Mouse (Mus musculus) bone marrow macrophage, adult 2 months (primary cell): ENCODE results near the gene Ecel1. TPM values are rescaled to one million over a fixed set of nuclear protein-coding genes. Genes with fewer than 3 reads are reported as not detected.
A peak's percentile ranks its signal among the peaks of the same experiment; 100 is the strongest.

Experiments
- H3K27ac ChIP-seq: 2 replicates; pipeline ENCODE4 v1.5.1; 2012; ENCODE audit warnings: low read depth, low read length; ENCODE audit not compliant: insufficient read depth
- H3K4me1 ChIP-seq: 2 replicates; pipeline ENCODE4 v1.6.1; 2012; ENCODE audit warnings: low read length; ENCODE audit not compliant: control insufficient read depth, insufficient read depth
- H3K4me3 ChIP-seq: 2 replicates; pipeline ENCODE4 v1.5.1; 2012; ENCODE audit warnings: mild to moderate bottlenecking, low read length, moderate library complexity; ENCODE audit not compliant: insufficient read depth
- CTCF ChIP-seq: IDR thresholded peaks from 2 replicates; pipeline ENCODE4 v1.5.1; 2012; ENCODE audit warnings: low read depth, mild to moderate bottlenecking, low read length, moderate library complexity
- POLR2A ChIP-seq: IDR thresholded peaks from 2 replicates; pipeline ENCODE4 v1.6.1; 2012; ENCODE audit warnings: mild to moderate bottlenecking, low read depth, low read length, borderline replicate concordance
- polyA plus RNA-seq: library from polyadenylated mRNA; stranded (reverse); fragments of >200 nt; gene quantifications from 2 replicates; pipeline ENCODE4 v1.2.4, GENCODE M21; 2012; ENCODE audit not compliant: missing spikeins, insufficient read depth, insufficient read length

The Ecel1 gene
- polyA plus RNA-seq, 1 experiment = not detected

DNA sequence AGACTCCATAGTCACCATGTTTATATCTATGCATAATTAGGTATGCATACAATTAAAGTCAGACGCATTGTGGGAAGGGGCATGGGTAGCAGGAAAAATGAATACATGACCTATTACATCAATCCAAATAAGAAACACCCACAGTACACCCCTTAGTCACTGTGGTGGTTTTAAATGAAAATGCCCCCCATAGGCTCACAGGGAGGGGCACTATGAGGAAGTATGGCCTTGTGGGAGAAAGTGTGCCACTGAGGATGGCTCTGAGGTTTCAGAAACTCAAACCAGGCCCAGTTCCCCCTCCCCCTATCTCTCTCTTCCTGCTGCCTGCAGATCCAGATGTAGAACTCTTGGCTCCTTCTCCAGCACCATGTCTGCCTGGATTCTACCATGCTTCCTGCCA is 52.4 kb downstream of the Ecel1 start:
- Histone ChIP-seq H3K4me1 (no peaks in the 10 kb centered on the region), H3K27ac (no peak overlapping the region), H3K4me3 (no peak overlapping the region)
- TF ChIP-seq POLR2A (no peak), CTCF (no peak)

DNA sequence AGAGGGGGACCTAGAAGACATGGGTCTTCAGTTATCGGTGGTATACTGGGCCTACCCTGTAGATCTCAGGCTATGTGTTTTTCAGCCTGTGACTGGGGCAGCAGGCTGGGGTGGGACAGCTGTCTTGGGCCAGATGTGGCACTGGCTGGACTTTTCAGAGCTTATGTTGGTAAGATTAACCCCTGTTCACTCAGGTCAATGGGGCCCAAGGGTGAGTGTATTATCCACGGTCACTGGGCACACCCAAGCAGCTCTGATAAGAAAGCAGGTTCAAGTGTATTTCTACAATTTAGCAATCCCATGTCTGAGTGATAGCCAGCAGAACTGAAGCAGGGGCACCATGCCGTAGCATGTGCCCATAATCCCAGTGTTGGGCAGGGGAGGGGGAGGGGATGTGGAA is 54.2 kb downstream of the Ecel1 start:
- no peak for TF ChIP-seq CTCF
- no peak for TF ChIP-seq POLR2A
- H3K4me1 ChIP-seq = 0 out of 2 replicates have a peak, but pooled peaks cover 3% of the 10 kb centered on the region
- H3K4me3 ChIP-seq = no peak overlapping the region
- no peak overlapping the region for H3K27ac ChIP-seq

DNA sequence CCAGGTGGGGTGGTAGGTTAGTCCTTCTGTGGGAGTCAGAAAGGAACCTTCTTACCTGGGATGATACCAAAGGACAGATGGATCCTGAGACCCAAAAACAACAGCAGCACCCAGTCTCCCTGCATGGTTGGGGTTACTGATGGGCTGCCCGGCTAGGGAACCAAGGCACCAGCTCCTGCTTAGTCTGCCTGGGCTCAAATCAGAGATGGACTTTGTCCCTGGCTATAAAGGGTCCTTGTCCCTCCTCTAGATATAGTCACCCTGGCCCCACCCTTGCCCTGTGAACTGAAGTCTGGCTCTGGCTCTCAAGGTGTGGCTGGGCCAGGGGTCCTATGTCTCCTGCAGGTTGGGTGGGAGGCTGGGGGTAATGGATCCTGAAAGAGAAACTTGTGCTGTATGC is 54.9 kb downstream of the Ecel1 start, which contains the start of gene Alpi:
TSS of gene Alpi (minus strand) at position 196 of the 400 bp plus-strand sequence.
- Histone ChIP-seq H3K27ac (no peak within 1 kb of the TSS), H3K4me3 (no peak within 1 kb of the TSS), H3K4me1 (0 out of 2 replicates have a peak, but pooled peaks cover 3% of the 10 kb centered on the region)
- TF ChIP-seq POLR2A (no peak), CTCF (no peak)

DNA sequence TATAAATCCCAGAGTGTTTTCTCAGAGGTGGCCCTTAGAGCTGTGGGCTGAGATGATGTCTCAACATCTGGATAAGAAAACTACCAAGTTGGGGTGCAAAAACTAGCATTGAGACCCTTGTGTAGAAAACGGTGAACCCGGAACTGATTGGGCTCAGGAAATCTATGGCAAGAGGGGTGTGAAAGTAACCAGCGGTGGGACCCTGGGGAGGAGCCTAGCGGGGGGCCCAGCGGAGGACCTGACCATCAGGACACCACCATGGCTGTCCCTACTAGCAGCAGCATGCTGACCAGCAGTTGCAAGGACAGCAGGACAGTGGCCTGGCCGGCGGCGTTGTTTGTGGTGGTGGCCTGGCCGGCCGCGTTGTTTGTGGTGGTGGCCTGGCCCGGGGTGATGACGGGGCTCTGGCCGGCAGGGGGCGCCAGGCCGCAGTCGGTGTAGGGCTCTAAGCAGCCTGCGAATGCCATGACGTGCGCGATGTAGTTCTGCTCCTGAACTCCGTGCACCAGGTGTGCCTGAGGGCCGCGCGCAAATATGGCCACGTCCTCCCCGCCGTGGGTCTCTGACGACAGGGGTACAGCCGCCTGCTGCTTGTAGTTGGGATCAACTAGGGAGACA is 57.9 kb downstream of the Ecel1 start:
- no peak overlapping the region for H3K27ac ChIP-seq
- H3K4me1 ChIP-seq = 0 out of 2 replicates have a peak, but pooled peaks cover 3% of the 10 kb centered on the region
- TF ChIP-seq POLR2A = no peak
- TF ChIP-seq CTCF = peak; percentile 62; the same call in 1 of the 2 replicates
- peak overlapping the region; percentile 28 for H3K4me3 ChIP-seq

Other genes starting within 250 kb of the Ecel1 start
- gene Alppl2, start 66.6 kb downstream of the Ecel1 start, polyA plus RNA-seq = not detected in 2 replicates
- not detected in 2 replicates for gene Alpi, start 54.9 kb downstream of the Ecel1 start, polyA plus RNA-seq
- gene Akp3, start 31.5 kb downstream of the Ecel1 start, polyA plus RNA-seq = not detected in 2 replicates
- gene Prss56, start 26.8 kb upstream of the Ecel1 start, polyA plus RNA-seq = not detected in 2 replicates
- not detected in 2 replicates for gene Chrnd, start 34.1 kb upstream of the Ecel1 start, polyA plus RNA-seq
- gene Chrng, start 48.1 kb upstream of the Ecel1 start, polyA plus RNA-seq = not detected in 2 replicates
- gene Eif4e2, start 57.4 kb upstream of the Ecel1 start, polyA plus RNA-seq = 97.9 and 99.5 TPM in 2 replicates
- not detected in 2 replicates for gene Efhd1, start 107.8 kb upstream of the Ecel1 start, polyA plus RNA-seq
- gene Gigyf2, start 170.5 kb upstream of the Ecel1 start, polyA plus RNA-seq = 35.7 and 44.4 TPM in 2 replicates
- not detected in 2 replicates for gene Kcnj13, start 238.2 kb upstream of the Ecel1 start, polyA plus RNA-seq